Mouse (Mus musculus): ENCODE measurements around the gene Gja5. TPM values are rescaled to one million over a fixed set of nuclear protein-coding genes. Genes with fewer than 3 reads are reported as not detected.
A peak's percentile ranks its signal among the peaks of the same experiment; 100 is the strongest.

The Gja5 gene
- total RNA-seq, 1 experiment = 0.13 TPM

DNA sequence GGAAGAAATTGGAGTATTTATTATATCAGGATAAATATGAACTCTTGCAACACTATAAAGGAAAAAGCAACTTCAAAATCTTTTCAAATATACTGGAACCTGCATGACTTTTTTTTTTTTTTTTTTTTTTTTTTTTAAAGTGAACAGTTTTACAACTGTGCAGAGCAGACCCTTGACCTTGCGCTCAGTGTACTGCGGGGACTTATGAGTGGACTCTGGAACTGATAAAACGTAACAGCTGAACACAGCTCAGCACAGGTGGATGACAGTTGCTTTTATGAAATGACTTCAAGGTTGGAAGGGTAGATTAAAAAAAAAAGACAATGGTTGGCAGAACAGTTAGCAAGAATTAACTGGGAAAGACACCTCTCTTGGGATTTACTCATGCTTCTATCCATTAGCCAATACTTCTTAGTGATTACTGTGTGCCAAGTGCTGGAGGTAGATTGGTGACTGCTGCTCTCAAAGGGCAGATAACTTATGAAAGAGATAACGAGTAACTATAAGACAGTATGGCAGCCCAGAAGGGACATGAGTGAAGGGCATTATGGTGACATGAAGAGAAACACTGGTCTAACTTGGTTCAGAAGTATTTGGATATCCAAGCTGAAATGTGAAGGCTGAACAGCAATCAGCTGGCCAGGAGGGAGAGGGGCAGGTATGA lies 2.0 kb upstream of the Gja5 start:
- DNase-seq (ENCODE audit: low read depth, low spot score) = no peak
- H3K4me1 ChIP-seq (ENCODE audit: control insufficient read depth in 2 of 2, insufficient read depth in 2 of 2, low read length in 2 of 2, poor library complexity in 1 of 2) = no peaks in the 10 kb centered on the region
- no peak overlapping the region for H3K27ac ChIP-seq (ENCODE audit: insufficient read depth, low read depth, low read length, poor library complexity, severe bottlenecking)
- no peak overlapping the region for H3K4me3 ChIP-seq (ENCODE audit: insufficient read depth in 1 of 2, low read depth in 1 of 2, low read length in 2 of 2, poor library complexity in 1 of 2, severe bottlenecking in 1 of 2)
- no peak overlapping the region for H3K9ac ChIP-seq (ENCODE audit: insufficient read depth, low read depth, low read length, poor library complexity, severe bottlenecking)
- H3K36me3 ChIP-seq (ENCODE audit: control insufficient read depth, insufficient read depth, low read length, poor library complexity, severe bottlenecking) = peaks cover 2% of the 10 kb centered on the region; the same call in 1 of the 2 replicates
- TF ChIP-seq HCFC1 (IDR thresholded peaks at IDR 0.05; ENCODE audit: borderline replicate concordance, insufficient read depth, low read length) = no peak
- TF ChIP-seq CHD2 (IDR thresholded peaks at IDR 0.05; ENCODE audit: low read depth, low read length) = no peak
- TF ChIP-seq ZNF384 (IDR thresholded peaks at IDR 0.05; ENCODE audit: low read depth, low read length) = no peak
- TF ChIP-seq ZC3H11A (IDR thresholded peaks at IDR 0.05; ENCODE audit: borderline replicate concordance, low read depth, low read length) = no peak
- TF ChIP-seq MAFK (IDR thresholded peaks at IDR 0.05; ENCODE audit: insufficient read depth, low read depth, low read length) = no peak
- in situ Hi-C loops (cut with MboI; ENCODE audit: low sequenced_read_pairs in 2 of 2, unreplicated experiment in 2 of 2) = no loop called here
- no peaks in the 10 kb centered on the region for H3K9me3 ChIP-seq (ENCODE audit: control insufficient read depth, insufficient read depth, low read depth, low read length)

DNA sequence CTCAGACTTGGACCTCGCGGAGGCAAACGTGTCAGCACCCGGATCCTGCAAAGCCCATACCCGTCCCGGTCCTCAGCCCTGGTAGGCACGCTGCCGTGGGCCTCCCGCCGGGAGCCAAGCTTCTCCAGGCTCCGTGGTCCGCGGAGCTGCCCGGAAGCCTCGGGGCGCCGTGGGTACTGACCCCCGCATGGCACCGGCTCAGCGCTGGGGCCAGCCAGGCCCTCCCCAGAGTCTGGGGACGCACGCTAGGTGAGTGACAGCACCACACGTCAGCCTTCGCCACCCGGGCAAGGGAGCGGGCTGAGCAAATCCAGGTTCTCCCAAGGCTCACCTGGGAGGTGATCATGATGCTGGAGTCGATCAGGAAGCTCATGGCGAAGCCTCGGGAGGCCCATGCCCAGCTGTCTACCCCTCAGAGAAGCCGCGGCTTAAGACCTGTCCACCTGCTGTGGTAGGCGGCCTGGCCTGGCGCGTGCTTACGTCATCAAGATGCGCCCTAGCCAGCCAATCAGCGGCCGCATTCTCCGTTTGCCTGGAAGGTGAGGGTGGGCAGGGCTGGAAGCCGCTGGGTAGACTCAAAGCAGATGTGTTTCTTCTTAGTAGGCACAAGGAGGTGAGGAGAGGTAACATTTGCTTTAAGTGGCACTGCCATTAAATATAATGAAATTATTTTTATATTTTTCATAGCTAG lies 503 bp downstream of the Gja5 start, which contains the start of gene Gpr89:
Gene Gpr89 (minus strand): TSS at position 496 of the 691 bp plus-strand sequence.
- Histone ChIP-seq H3K27ac (ENCODE audit: insufficient read depth, low read depth, low read length, poor library complexity, severe bottlenecking) (no peak within 1 kb of the TSS; the same call in 1 of the 2 replicates), H3K9ac (ENCODE audit: insufficient read depth, low read depth, low read length, poor library complexity, severe bottlenecking) (peak within 1 kb of the TSS; percentile 90), H3K4me1 (ENCODE audit: control insufficient read depth in 2 of 2, insufficient read depth in 2 of 2, low read length in 2 of 2, poor library complexity in 1 of 2) (no peaks in the 10 kb centered on the region), H3K36me3 (ENCODE audit: control insufficient read depth, insufficient read depth, low read length, poor library complexity, severe bottlenecking) (no peaks in the 10 kb centered on the region), H3K4me3 (ENCODE audit: insufficient read depth in 1 of 2, low read depth in 1 of 2, low read length in 2 of 2, poor library complexity in 1 of 2, severe bottlenecking in 1 of 2) (peak within 1 kb of the TSS; percentile 89 to 98), H3K9me3 (ENCODE audit: control insufficient read depth, insufficient read depth, low read depth, low read length) (no peaks in the 10 kb centered on the region)
- DNase-seq (ENCODE audit: low read depth, low spot score) = peak; percentile 85
- TF ChIP-seq ZC3H11A (IDR thresholded peaks at IDR 0.05; ENCODE audit: borderline replicate concordance, low read depth, low read length) (0 out of 2 replicates have a peak, but pooled peaks have one; percentile 7), ZNF384 (IDR thresholded peaks at IDR 0.05; ENCODE audit: low read depth, low read length) (no peak), HCFC1 (IDR thresholded peaks at IDR 0.05; ENCODE audit: borderline replicate concordance, insufficient read depth, low read length) (peak; percentile 65; the same call in 1 of the 2 replicates), CHD2 (IDR thresholded peaks at IDR 0.05; ENCODE audit: low read depth, low read length) (0 out of 2 replicates have a peak, but pooled peaks have one; percentile 23), MAFK (IDR thresholded peaks at IDR 0.05; ENCODE audit: insufficient read depth, low read depth, low read length) (0 out of 2 replicates have a peak, but pooled peaks have one; percentile 9)
- in situ Hi-C loops (cut with MboI; ENCODE audit: low sequenced_read_pairs in 2 of 2, unreplicated experiment in 2 of 2) = no loop called here

- TF ChIP-seq CHD2 (IDR thresholded peaks at IDR 0.05; ENCODE audit: low read depth, low read length) = no peak
- TF ChIP-seq HCFC1 (IDR thresholded peaks at IDR 0.05; ENCODE audit: borderline replicate concordance, insufficient read depth, low read length) = no peak
- TF ChIP-seq ZC3H11A (IDR thresholded peaks at IDR 0.05; ENCODE audit: borderline replicate concordance, low read depth, low read length) = no peak
- TF ChIP-seq ZNF384 (IDR thresholded peaks at IDR 0.05; ENCODE audit: low read depth, low read length) = no peak
- TF ChIP-seq MAFK (IDR thresholded peaks at IDR 0.05; ENCODE audit: insufficient read depth, low read depth, low read length) = no peak
- no peak overlapping the region for H3K27ac ChIP-seq (ENCODE audit: insufficient read depth, low read depth, low read length, poor library complexity, severe bottlenecking)
- no peaks in the 10 kb centered on the region for H3K4me1 ChIP-seq (ENCODE audit: control insufficient read depth in 2 of 2, insufficient read depth in 2 of 2, low read length in 2 of 2, poor library complexity in 1 of 2)
- H3K9me3 ChIP-seq (ENCODE audit: control insufficient read depth, insufficient read depth, low read depth, low read length) = no peaks in the 10 kb centered on the region
- H3K9ac ChIP-seq (ENCODE audit: insufficient read depth, low read depth, low read length, poor library complexity, severe bottlenecking) = no peak overlapping the region
- in situ Hi-C loops (cut with MboI; ENCODE audit: low sequenced_read_pairs in 2 of 2, unreplicated experiment in 2 of 2) = no loop called here
- no peaks in the 10 kb centered on the region for H3K36me3 ChIP-seq (ENCODE audit: control insufficient read depth, insufficient read depth, low read length, poor library complexity, severe bottlenecking)
- H3K4me3 ChIP-seq (ENCODE audit: insufficient read depth in 1 of 2, low read depth in 1 of 2, low read length in 2 of 2, poor library complexity in 1 of 2, severe bottlenecking in 1 of 2) = peak overlapping the region in 1 of 2 experiments; percentile 98; a peak in 2 of 4 replicates
- peak; percentile 3 for DNase-seq (ENCODE audit: low read depth, low spot score)
These were observed 1.1 kb downstream of the Gja5 start for GRCm38 (mm10) chr3:96905592-96905991.

- TF ChIP-seq HCFC1 (IDR thresholded peaks at IDR 0.05; ENCODE audit: borderline replicate concordance, insufficient read depth, low read length) = no peak
- no peak for TF ChIP-seq MAFK (IDR thresholded peaks at IDR 0.05; ENCODE audit: insufficient read depth, low read depth, low read length)
- no peak for TF ChIP-seq ZC3H11A (IDR thresholded peaks at IDR 0.05; ENCODE audit: borderline replicate concordance, low read depth, low read length)
- TF ChIP-seq ZNF384 (IDR thresholded peaks at IDR 0.05; ENCODE audit: low read depth, low read length) = no peak
- no peak for TF ChIP-seq CHD2 (IDR thresholded peaks at IDR 0.05; ENCODE audit: low read depth, low read length)
- in situ Hi-C loops (cut with MboI; ENCODE audit: low sequenced_read_pairs in 2 of 2, unreplicated experiment in 2 of 2) = no loop called here
- no peak overlapping the region for H3K27ac ChIP-seq (ENCODE audit: insufficient read depth, low read depth, low read length, poor library complexity, severe bottlenecking)
These were observed 16.5 kb downstream of the Gja5 start for GRCm38 (mm10) chr3:96920991-96921390.

More at GRCm38 (mm10) chr3:96920991-96921390, 16.5 kb downstream of the Gja5 start:
- Histone ChIP-seq H3K4me3 (ENCODE audit: insufficient read depth in 1 of 2, low read depth in 1 of 2, low read length in 2 of 2, poor library complexity in 1 of 2, severe bottlenecking in 1 of 2) (no peak overlapping the region), H3K36me3 (ENCODE audit: control insufficient read depth, insufficient read depth, low read length, poor library complexity, severe bottlenecking) (no peaks in the 10 kb centered on the region), H3K4me1 (ENCODE audit: control insufficient read depth in 2 of 2, insufficient read depth in 2 of 2, low read length in 2 of 2, poor library complexity in 1 of 2) (no peaks in the 10 kb centered on the region; a peak in 1 of 4 replicates), H3K9me3 (ENCODE audit: control insufficient read depth, insufficient read depth, low read depth, low read length) (no peaks in the 10 kb centered on the region), H3K9ac (ENCODE audit: insufficient read depth, low read depth, low read length, poor library complexity, severe bottlenecking) (no peak overlapping the region)
- no peak for DNase-seq (ENCODE audit: low read depth, low spot score)
